In genomic region chr13:36727779-36728470, GRCm38 (mm10) we compare ENCODE assay signal across 8 mouse cellular contexts. TPM values are rescaled to one million over a fixed set of nuclear protein-coding genes. Genes with fewer than 3 reads are reported as not detected.
A peak's percentile ranks its signal among the peaks of the same experiment; 100 is the strongest.
DNase-seq lines count a peak whose midpoint lies in the region; ATAC-seq and TF ChIP-seq lines count a peak whose summit lies in the region.

No protein-coding gene starts in this region.

- H3K4me3 ChIP-seq in heart, embryonic 11.5 days (ENCODE audit: low read depth, low read length): peak overlapping the region; percentile 46
- H3K4me3 ChIP-seq in forebrain, embryonic 15.5 days: peak overlapping the region; percentile 41
- H3K4me3 ChIP-seq in liver, postnatal 0 days (ENCODE audit: low read depth, low read length): peak overlapping the region; percentile 11; the same call in 1 of the 2 replicates

- WGBS in heart, embryonic 11.5 days (ENCODE audit: insufficient replicate concordance): 2% methylated on average over 22 of the region's 23 CpGs
- 6% methylated on average over 21 of the region's 23 CpGs for WGBS in forebrain, embryonic 15.5 days
- 4% methylated on average over 23 of the region's 23 CpGs for WGBS in liver, postnatal 0 days (ENCODE audit: insufficient replicate concordance)

- H3K9me3 ChIP-seq in heart, embryonic 11.5 days (replicated peaks; ENCODE audit: control insufficient read depth, low read length): no peaks in the 10 kb centered on the region
- H3K9me3 ChIP-seq in forebrain, embryonic 15.5 days: no peaks in the 10 kb centered on the region
- H3K9me3 ChIP-seq in liver, postnatal 0 days (ENCODE audit: low read length): no peaks in the 10 kb centered on the region

- ATAC-seq in heart, embryonic 11.5 days (replicated peaks; ENCODE audit: insufficient number of reproducible peaks, low FRiP score, low TSS enrichment): no peak
- no peak for ATAC-seq in forebrain, embryonic 15.5 days (replicated peaks)
- ATAC-seq in liver, postnatal 0 days: no peak

- peak overlapping the region; percentile 75 for H3K4me2 ChIP-seq in heart, embryonic 11.5 days
- peak overlapping the region; percentile 60 for H3K4me2 ChIP-seq in forebrain, embryonic 15.5 days (replicated peaks)
- peak overlapping the region; percentile 56 for H3K4me2 ChIP-seq in liver, postnatal 0 days (ENCODE audit: low read depth, low read length)

- DNase-seq in heart, adult 9 months (ENCODE audit: low spot score in 2 of 2): no peak
- peak; percentile 16 for DNase-seq in ZHBTc4 (ENCODE audit: low read depth, low spot score)
- DNase-seq in liver, postnatal 0 days: no peak
- DNase-seq in left cerebral cortex, adult 11 months (ENCODE audit: low spot score): no peak
- no peak for DNase-seq in testis, postnatal 10 days (ENCODE audit: low spot score)
- no peak for DNase-seq in adrenal gland, postnatal 36 days

- TF ChIP-seq EP300 in liver, postnatal 0 days (IDR thresholded peaks at IDR 0.05; ENCODE audit: low read depth): no peak

- no peak for TF ChIP-seq CTCF in liver, postnatal 0 days (IDR thresholded peaks at IDR 0.05; ENCODE audit: low read depth)

- H3K4me1 ChIP-seq in heart, embryonic 11.5 days (ENCODE audit: control insufficient read depth, insufficient read depth, low read length): peaks cover 6% of the 10 kb centered on the region
- H3K4me1 ChIP-seq in forebrain, embryonic 15.5 days: peaks cover 61% of the 10 kb centered on the region
- H3K4me1 ChIP-seq in liver, postnatal 0 days (ENCODE audit: insufficient read depth): peaks cover 11% of the 10 kb centered on the region

- no peak overlapping the region for H3K27ac ChIP-seq in heart, embryonic 11.5 days (ENCODE audit: low read depth, low read length)
- H3K27ac ChIP-seq in forebrain, embryonic 15.5 days (replicated peaks): peak overlapping the region; percentile 98
- no peak overlapping the region for H3K27ac ChIP-seq in liver, postnatal 0 days (ENCODE audit: low read depth)

- no peaks in the 10 kb centered on the region for H3K36me3 ChIP-seq in heart, embryonic 11.5 days (ENCODE audit: control insufficient read depth, insufficient read depth, low read length)
- no peaks in the 10 kb centered on the region for H3K36me3 ChIP-seq in forebrain, embryonic 15.5 days
- no peaks in the 10 kb centered on the region; the same call in 1 of the 2 replicates for H3K36me3 ChIP-seq in liver, postnatal 0 days (replicated peaks; ENCODE audit: insufficient read depth, low read length)

- H3K27me3 ChIP-seq in heart, embryonic 11.5 days (ENCODE audit: control insufficient read depth, insufficient read depth, low read length): peaks cover 83% of the 10 kb centered on the region
- H3K27me3 ChIP-seq in forebrain, embryonic 15.5 days: peaks cover 22% of the 10 kb centered on the region
- peaks cover 78% of the 10 kb centered on the region for H3K27me3 ChIP-seq in liver, postnatal 0 days (ENCODE audit: insufficient read depth, low read length)

- no peak overlapping the region for H3K9ac ChIP-seq in heart, embryonic 11.5 days (ENCODE audit: low read depth, low read length)
- H3K9ac ChIP-seq in forebrain, embryonic 15.5 days (replicated peaks): peak overlapping the region; percentile 56
- no peak overlapping the region for H3K9ac ChIP-seq in liver, postnatal 0 days (replicated peaks)

RNA-seq across cellular contexts. Expression of gene Nrn1, which starts 7.0 kb away (rescaled TPM):
- 8.8 and 9.5 TPM in 2 replicates for polyA plus RNA-seq in heart, embryonic 11.5 days (2014; fragmentation: Nextera tagmentation; extraction: Ambion mirVana)
- 48.0 and 50.4 TPM in 2 replicates for polyA plus RNA-seq in forebrain, embryonic 15.5 days (2015; fragmentation: Nextera tagmentation; extraction: Ambion mirVana)
- polyA plus RNA-seq in liver, postnatal 0 days (2015; fragmentation: Nextera tagmentation; extraction: Ambion mirVana): 97.4 and 98.7 TPM in 2 replicates
- total RNA-seq in adrenal gland, postnatal 36 days (2021): 1 to 10 TPM; 2.7 to 3.7 TPM
